Mouse (Mus musculus): Measurements from ENCODE around the gene Acsl5. TPM values are rescaled to one million over a fixed set of nuclear protein-coding genes. Genes with fewer than 3 reads are reported as not detected.

The Acsl5 gene
- polyA plus RNA-seq, 1 experiment from 2014 or later: 21.8 TPM

DNA sequence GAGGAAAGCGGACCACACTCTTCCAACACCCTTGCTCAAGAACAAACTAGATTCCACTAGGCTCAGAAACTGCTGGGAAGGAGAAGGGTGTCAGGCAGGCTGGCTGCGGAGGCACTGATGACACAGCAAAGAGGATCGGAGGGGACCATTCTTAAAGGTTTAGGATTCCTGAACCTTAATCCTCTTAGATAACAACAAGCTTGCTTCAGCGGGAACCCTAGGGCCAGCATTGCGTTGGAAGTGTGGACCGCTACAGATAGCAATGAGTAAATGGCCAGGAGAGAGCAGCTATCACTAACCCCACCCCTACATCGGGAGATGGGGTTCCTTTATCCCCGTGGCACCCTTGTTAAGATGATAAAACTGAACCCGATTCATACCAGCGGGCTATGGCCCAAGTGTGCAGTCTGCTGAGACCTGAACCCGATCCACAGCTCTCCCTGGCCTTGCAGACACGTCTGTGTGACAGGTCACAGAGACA is 33.0 kb upstream of the Acsl5 start:
- peak; percentile 30; the same call in 1 of the 2 replicates for ATAC-seq (ENCODE audit: low FRiP score)
- Histone ChIP-seq H3K36me3 (no peaks in the 10 kb centered on the region), H3K27me3 (replicated peaks) (no peaks in the 10 kb centered on the region), H3K4me2 (peak overlapping the region; percentile 67), H3K4me3 (replicated peaks) (peak overlapping the region; percentile 45), H3K27ac (replicated peaks) (no peak overlapping the region), H3K9ac (replicated peaks) (peak overlapping the region; percentile 56), H3K4me1 (peaks cover 7% of the 10 kb centered on the region), H3K9me3 (replicated peaks) (no peaks in the 10 kb centered on the region)
- 30% methylated on average over 12 of the region's 12 CpGs for WGBS

- no peak overlapping the region for H3K4me3 ChIP-seq (replicated peaks)
- H3K36me3 ChIP-seq: no peaks in the 10 kb centered on the region
- no peak overlapping the region for H3K27ac ChIP-seq (replicated peaks)
- ATAC-seq (ENCODE audit: low FRiP score): no peak
- no peaks in the 10 kb centered on the region for H3K27me3 ChIP-seq (replicated peaks)
- no peak overlapping the region for H3K4me2 ChIP-seq
- H3K9me3 ChIP-seq (replicated peaks): no peaks in the 10 kb centered on the region
- WGBS: 80% methylated on average over 8 of the region's 8 CpGs
- no peak overlapping the region for H3K9ac ChIP-seq (replicated peaks)
- H3K4me1 ChIP-seq: peaks cover 7% of the 10 kb centered on the region
Measured at GRCm38 (mm10) chr19:55219359-55219758, 32.4 kb upstream of the Acsl5 start.

- no peak overlapping the region for H3K9ac ChIP-seq (replicated peaks)
- H3K4me1 ChIP-seq: peaks cover 7% of the 10 kb centered on the region
- WGBS: 88% methylated on average over 6 of the region's 6 CpGs
- no peak for ATAC-seq (ENCODE audit: low FRiP score)
- H3K9me3 ChIP-seq (replicated peaks): no peaks in the 10 kb centered on the region
- no peak overlapping the region for H3K4me3 ChIP-seq (replicated peaks)
- H3K36me3 ChIP-seq: no peaks in the 10 kb centered on the region
- H3K4me2 ChIP-seq: no peak overlapping the region
- no peaks in the 10 kb centered on the region for H3K27me3 ChIP-seq (replicated peaks)
- H3K27ac ChIP-seq (replicated peaks): no peak overlapping the region
Measured at GRCm38 (mm10) chr19:55221208-55221607, 30.5 kb upstream of the Acsl5 start.

GRCm38 (mm10) chr19:55222268-55222667 is 29.5 kb upstream of the Acsl5 start:
- 94% methylated on average over 9 of the region's 9 CpGs for WGBS
- ATAC-seq (ENCODE audit: low FRiP score): no peak
- H3K4me2 ChIP-seq: no peak overlapping the region
- H3K4me3 ChIP-seq (replicated peaks): no peak overlapping the region
- no peak overlapping the region for H3K9ac ChIP-seq (replicated peaks)
- H3K4me1 ChIP-seq: peaks cover 7% of the 10 kb centered on the region
- H3K9me3 ChIP-seq (replicated peaks): no peaks in the 10 kb centered on the region
- no peak overlapping the region for H3K27ac ChIP-seq (replicated peaks)
- no peaks in the 10 kb centered on the region for H3K36me3 ChIP-seq
- no peaks in the 10 kb centered on the region for H3K27me3 ChIP-seq (replicated peaks)

DNA sequence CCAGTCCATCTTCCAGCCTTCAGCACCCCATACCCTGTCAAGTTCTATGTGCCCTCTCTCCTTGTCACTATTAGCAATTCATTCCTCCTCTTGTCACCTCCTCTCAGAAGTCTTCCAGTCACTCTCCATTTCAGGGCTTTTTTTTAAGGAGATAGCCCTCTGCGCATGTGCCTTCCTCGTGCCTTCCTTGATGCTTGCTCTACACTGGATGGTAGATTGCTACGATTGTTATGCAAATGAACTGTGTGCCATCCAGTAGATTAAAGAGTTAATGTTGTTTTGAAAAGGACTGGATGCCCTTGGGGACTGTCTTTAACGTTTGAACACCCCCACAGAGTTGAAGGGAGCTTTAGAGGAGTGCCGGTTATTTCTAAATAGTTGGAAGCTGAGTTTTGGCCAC is 25.1 kb upstream of the Acsl5 start:
- WGBS: 61% methylated on average over 5 of the region's 5 CpGs
- Histone ChIP-seq H3K4me1 (no peaks in the 10 kb centered on the region), H3K9ac (replicated peaks) (no peak overlapping the region), H3K4me3 (replicated peaks) (no peak overlapping the region), H3K36me3 (no peaks in the 10 kb centered on the region), H3K27me3 (replicated peaks) (no peaks in the 10 kb centered on the region), H3K4me2 (no peak overlapping the region), H3K9me3 (replicated peaks) (no peaks in the 10 kb centered on the region), H3K27ac (replicated peaks) (no peak overlapping the region)
- no peak for ATAC-seq (ENCODE audit: low FRiP score)

- Histone ChIP-seq H3K9ac (replicated peaks) (no peak overlapping the region), H3K9me3 (replicated peaks) (no peaks in the 10 kb centered on the region), H3K36me3 (no peaks in the 10 kb centered on the region), H3K27ac (replicated peaks) (no peak overlapping the region), H3K4me2 (no peak overlapping the region), H3K4me1 (no peaks in the 10 kb centered on the region), H3K4me3 (replicated peaks) (no peak overlapping the region), H3K27me3 (replicated peaks) (no peaks in the 10 kb centered on the region)
- ATAC-seq (ENCODE audit: low FRiP score): no peak
- WGBS: 89% methylated on average over 7 of the region's 7 CpGs
Measured at GRCm38 (mm10) chr19:55227135-55227534, 24.6 kb upstream of the Acsl5 start.

GRCm38 (mm10) chr19:55231081-55231480 is 20.7 kb upstream of the Acsl5 start:
- ATAC-seq (ENCODE audit: low FRiP score): no peak
- Histone ChIP-seq H3K4me1 (no peaks in the 10 kb centered on the region), H3K27ac (replicated peaks) (no peak overlapping the region), H3K4me3 (replicated peaks) (no peak overlapping the region), H3K27me3 (replicated peaks) (no peaks in the 10 kb centered on the region), H3K9ac (replicated peaks) (no peak overlapping the region), H3K9me3 (replicated peaks) (no peaks in the 10 kb centered on the region), H3K4me2 (no peak overlapping the region), H3K36me3 (no peaks in the 10 kb centered on the region)
- WGBS: 85% methylated on average over 10 of the region's 10 CpGs

GRCm38 (mm10) chr19:55232136-55232535 is 19.6 kb upstream of the Acsl5 start:
- Histone ChIP-seq H3K36me3 (no peaks in the 10 kb centered on the region), H3K9ac (replicated peaks) (no peak overlapping the region), H3K4me2 (no peak overlapping the region), H3K9me3 (replicated peaks) (no peaks in the 10 kb centered on the region), H3K27me3 (replicated peaks) (no peaks in the 10 kb centered on the region), H3K4me3 (replicated peaks) (no peak overlapping the region), H3K4me1 (no peaks in the 10 kb centered on the region), H3K27ac (replicated peaks) (no peak overlapping the region)
- 66% methylated on average over 8 of the region's 8 CpGs for WGBS
- no peak for ATAC-seq (ENCODE audit: low FRiP score)

DNA sequence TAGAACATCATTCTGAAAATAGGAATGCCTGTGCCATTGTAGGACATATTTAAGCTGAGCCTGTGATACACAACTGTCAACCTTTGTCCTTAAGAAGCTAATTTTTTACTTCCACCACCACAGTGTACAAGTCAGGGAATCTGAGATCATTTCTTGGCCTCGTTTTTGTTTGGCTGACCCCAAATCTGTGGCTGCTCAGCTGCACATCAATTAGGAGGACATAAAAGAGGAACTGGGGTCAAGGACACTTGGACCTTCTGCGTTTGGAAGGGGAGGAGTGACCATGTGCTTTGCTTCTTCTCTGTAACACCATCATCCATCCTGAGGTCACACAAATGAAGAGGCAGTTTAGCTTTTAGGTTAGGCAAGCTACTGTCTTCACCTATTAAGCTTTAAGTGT is 15.7 kb upstream of the Acsl5 start:
- Histone ChIP-seq H3K4me1 (no peaks in the 10 kb centered on the region), H3K27me3 (replicated peaks) (no peaks in the 10 kb centered on the region), H3K9me3 (replicated peaks) (no peaks in the 10 kb centered on the region), H3K9ac (replicated peaks) (no peak overlapping the region), H3K4me2 (no peak overlapping the region), H3K4me3 (replicated peaks) (no peak overlapping the region), H3K27ac (replicated peaks) (no peak overlapping the region), H3K36me3 (no peaks in the 10 kb centered on the region)
- ATAC-seq (ENCODE audit: low FRiP score): no peak
- WGBS: 46% methylated on average over 2 of the region's 2 CpGs

DNA sequence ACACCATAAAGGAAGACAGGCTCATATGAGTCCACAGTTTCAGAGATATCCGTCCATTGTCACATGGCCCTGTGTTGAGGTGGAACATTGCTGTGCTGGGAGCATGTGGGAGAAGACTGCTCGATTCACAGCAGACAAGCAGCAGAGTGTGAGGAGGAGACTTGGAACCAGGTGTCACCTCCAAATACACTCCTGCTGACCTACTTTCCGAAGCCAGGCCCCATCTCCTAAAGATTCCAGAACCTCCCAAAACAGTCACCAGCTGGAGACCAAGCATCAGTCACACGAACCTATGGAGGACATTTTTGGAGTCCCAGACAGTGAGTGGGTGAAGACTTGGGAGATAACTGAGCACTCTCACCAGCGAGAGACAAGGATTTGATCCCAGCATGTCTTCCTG is 15.2 kb upstream of the Acsl5 start:
- Histone ChIP-seq H3K4me1 (no peaks in the 10 kb centered on the region), H3K4me3 (replicated peaks) (no peak overlapping the region), H3K4me2 (no peak overlapping the region), H3K27ac (replicated peaks) (no peak overlapping the region), H3K9me3 (replicated peaks) (no peaks in the 10 kb centered on the region), H3K36me3 (no peaks in the 10 kb centered on the region), H3K9ac (replicated peaks) (no peak overlapping the region), H3K27me3 (replicated peaks) (no peaks in the 10 kb centered on the region)
- no peak for ATAC-seq (ENCODE audit: low FRiP score)
- WGBS: 85% methylated on average over 5 of the region's 5 CpGs

- no peak overlapping the region for H3K4me3 ChIP-seq (replicated peaks)
- 75% methylated on average over 6 of the region's 6 CpGs for WGBS
- H3K9ac ChIP-seq (replicated peaks): no peak overlapping the region
- no peaks in the 10 kb centered on the region for H3K36me3 ChIP-seq
- H3K4me2 ChIP-seq: no peak overlapping the region
- no peaks in the 10 kb centered on the region for H3K27me3 ChIP-seq (replicated peaks)
- no peaks in the 10 kb centered on the region for H3K9me3 ChIP-seq (replicated peaks)
- no peak for ATAC-seq (ENCODE audit: low FRiP score)
- H3K4me1 ChIP-seq: 0 out of 2 replicates have a peak, but pooled peaks cover 2% of the 10 kb centered on the region
- H3K27ac ChIP-seq (replicated peaks): no peak overlapping the region
Measured at GRCm38 (mm10) chr19:55239766-55240426, 11.8 kb upstream of the Acsl5 start.

GRCm38 (mm10) chr19:55241186-55241645 is 10.5 kb upstream of the Acsl5 start, which contains the start of gene Gucy2g:
Gene Gucy2g, minus strand, starts transcription at chr19:55241236.
- Histone ChIP-seq H3K9me3 (replicated peaks) (no peaks in the 10 kb centered on the region), H3K4me1 (0 out of 2 replicates have a peak, but pooled peaks cover 6% of the 10 kb centered on the region), H3K4me3 (replicated peaks) (no peak within 1 kb of the TSS), H3K27me3 (replicated peaks) (no peaks in the 10 kb centered on the region), H3K9ac (replicated peaks) (no peak within 1 kb of the TSS), H3K4me2 (no peak within 1 kb of the TSS), H3K27ac (replicated peaks) (no peak within 1 kb of the TSS), H3K36me3 (no peaks in the 10 kb centered on the region)
- WGBS: 83% methylated on average over 6 of the region's 6 CpGs
- no peak for ATAC-seq (ENCODE audit: low FRiP score)
